Comparison of ENCODE assay signal across 30 mouse cellular contexts in the genomic region with DNA sequence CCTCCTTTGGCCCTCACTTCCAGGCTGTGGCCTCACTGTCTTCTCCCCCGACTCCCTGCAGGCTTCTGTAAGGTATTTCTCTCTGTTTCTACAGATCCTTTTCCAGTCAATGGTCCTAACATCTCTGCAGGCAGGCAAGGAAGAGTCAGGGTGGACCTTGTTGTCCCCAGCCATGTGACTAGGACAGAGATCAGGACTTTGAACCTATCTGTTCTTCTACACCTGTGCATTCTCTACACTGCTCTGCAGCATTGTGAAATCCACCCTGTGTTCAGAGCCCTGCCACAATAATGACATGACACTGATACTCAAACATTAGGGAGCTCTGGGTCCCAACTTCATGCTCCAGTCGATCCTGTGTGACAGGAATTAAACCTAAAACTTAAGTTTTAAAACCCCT. TPM values are rescaled to one million over a fixed set of nuclear protein-coding genes. Genes with fewer than 3 reads are reported as not detected.
DNase-seq lines count a peak whose midpoint lies in the region; ATAC-seq and TF ChIP-seq lines count a peak whose summit lies in the region.
"Had no signal": no experiment of that assay in that cellular context is flagged by ENCODE, and none has a peak within 500 bp of the region (broad histone marks: within the 10 kb centered on the region; RNA-seq: fewer than 3 reads in every experiment).

No protein-coding gene starts in this region.

- TF ChIP-seq CTCF in kidney, adult 2 months (conservative IDR thresholded peaks at IDR 0.05; ENCODE audit: insufficient read depth, insufficient read length, low read depth, low read length) = no peak
- TF ChIP-seq CTCF in liver, adult 2 months (IDR thresholded peaks at IDR 0.05; ENCODE audit: low read depth, low read length) = no peak
- TF ChIP-seq CTCF in intestine, postnatal 0 days (IDR thresholded peaks at IDR 0.05; ENCODE audit: low read depth) = no peak

- 52% methylated on average over 2 of the region's 2 CpGs for WGBS in kidney, adult 2 months
- 54% methylated on average over 2 of the region's 2 CpGs for WGBS in kidney, embryonic 16.5 days
- 32% methylated on average over 2 of the region's 2 CpGs for WGBS in liver, adult 2 months
- WGBS in intestine, postnatal 0 days = 49% methylated on average over 2 of the region's 2 CpGs
- 44% methylated on average over 2 of the region's 2 CpGs for WGBS in liver, embryonic 16.5 days (ENCODE audit: insufficient replicate concordance)

- no peaks in the 10 kb centered on the region; the same call in 1 of the 2 replicates for H3K36me3 ChIP-seq in kidney, adult 2 months (ENCODE audit: control insufficient read depth, insufficient read depth, low read length)
- H3K36me3 ChIP-seq in kidney, embryonic 16.5 days (ENCODE audit: insufficient read depth, low read length) = no peaks in the 10 kb centered on the region
- H3K36me3 ChIP-seq in liver, adult 2 months (ENCODE audit: control insufficient read depth, insufficient read depth, low read length) = peaks cover 5% of the 10 kb centered on the region; the same call in 1 of the 2 replicates
- H3K36me3 ChIP-seq in intestine, postnatal 0 days (ENCODE audit: control insufficient read depth, insufficient read depth) = no peaks in the 10 kb centered on the region
- H3K36me3 ChIP-seq in liver, embryonic 16.5 days (ENCODE audit: control insufficient read depth, insufficient read depth) = no peaks in the 10 kb centered on the region
- H3K36me3 ChIP-seq: limb, embryonic 12.5 days; midbrain, embryonic 13.5 days had no signal

- H3K4me2 ChIP-seq in kidney, embryonic 16.5 days (replicated peaks; ENCODE audit: low read depth, low read length) = no peak overlapping the region
- no peak overlapping the region for H3K4me2 ChIP-seq in intestine, postnatal 0 days (replicated peaks; ENCODE audit: low read depth)
- no peak overlapping the region for H3K4me2 ChIP-seq in liver, embryonic 16.5 days (ENCODE audit: low read depth, low read length)
- H3K4me2 ChIP-seq: forebrain, embryonic 13.5 days; limb, embryonic 12.5 days; midbrain, embryonic 13.5 days had no signal

- DNase-seq in kidney, adult 2 months = peak; percentile 57
- peak; percentile 98 for DNase-seq in liver, adult 2 months (ENCODE audit: extremely low read depth, low read depth, low spot score)
- DNase-seq in liver = no peak
- DNase-seq in right cerebral cortex, adult 18-20 months = no peak
- DNase-seq: adrenal gland, postnatal 14 days; cerebellum, adult 11 months; cerebellum, adult 9-10 months; cerebellum, postnatal 36 days; gastrocnemius, postnatal 14 days; lung, adult 2 months; retina, postnatal 1 day; spleen, adult 18-20 months; thymus, adult 2 months; thymus, postnatal 4 days had no signal

- no peak; the same call in 1 of the 2 replicates for ATAC-seq in kidney, embryonic 16.5 days (ENCODE audit: low FRiP score, low TSS enrichment)
- ATAC-seq in intestine, postnatal 0 days = peak; percentile 86
- ATAC-seq in liver, embryonic 16.5 days (ENCODE audit: low read depth) = peak; percentile 88
- ATAC-seq in monocyte, adult 5-6 weeks (replicated peaks; ENCODE audit: insufficient number of reproducible peaks, low FRiP score, low TSS enrichment, poor library complexity, severe bottlenecking) = no peak
- ATAC-seq: CD4-positive, CD25-positive, alpha-beta regulatory T cell, adult 4 months; forebrain, embryonic 13.5 days; hindbrain, embryonic 16.5 days; midbrain, embryonic 13.5 days had no signal

- no peak overlapping the region for H3K27ac ChIP-seq in kidney, adult 2 months (ENCODE audit: insufficient read depth, low read depth, low read length)
- no peak overlapping the region for H3K27ac ChIP-seq in kidney, embryonic 16.5 days (ENCODE audit: low read length)
- peak overlapping the region; percentile 80 for H3K27ac ChIP-seq in liver, adult 2 months (replicated peaks; ENCODE audit: insufficient read depth, low read depth, low read length)
- H3K27ac ChIP-seq in intestine, postnatal 0 days (ENCODE audit: low read depth, low read length) = peak overlapping the region; percentile 54; the same call in 1 of the 2 replicates
- H3K27ac ChIP-seq in liver, embryonic 16.5 days (ENCODE audit: low read length) = peak overlapping the region; percentile 60
- H3K27ac ChIP-seq: forebrain, embryonic 13.5 days; limb, embryonic 12.5 days; macrophage; midbrain, embryonic 13.5 days had no signal

- no peaks in the 10 kb centered on the region for H3K79me2 ChIP-seq in liver, adult 2 months (ENCODE audit: control insufficient read depth, insufficient read depth, low read length)

- no peak overlapping the region for H3K4me3 ChIP-seq in kidney, adult 2 months (ENCODE audit: insufficient read depth, low read depth, low read length)
- H3K4me3 ChIP-seq in kidney, embryonic 16.5 days (ENCODE audit: low read length) = no peak overlapping the region
- H3K4me3 ChIP-seq in liver, adult 2 months (ENCODE audit: insufficient read depth, low read depth, low read length) = no peak overlapping the region
- no peak overlapping the region for H3K4me3 ChIP-seq in intestine, postnatal 0 days (ENCODE audit: low read depth, low read length)
- H3K4me3 ChIP-seq in liver, embryonic 16.5 days (ENCODE audit: low read depth, low read length) = no peak overlapping the region
- H3K4me3 ChIP-seq: forebrain, embryonic 13.5 days; limb, embryonic 12.5 days; midbrain, embryonic 13.5 days had no signal

- H3K9me3 ChIP-seq in kidney, embryonic 16.5 days (ENCODE audit: low read length) = no peaks in the 10 kb centered on the region
- no peaks in the 10 kb centered on the region for H3K9me3 ChIP-seq in intestine, postnatal 0 days (ENCODE audit: control insufficient read depth)
- H3K9me3 ChIP-seq in liver, embryonic 16.5 days (replicated peaks; ENCODE audit: control insufficient read depth, low read length) = no peaks in the 10 kb centered on the region
- H3K9me3 ChIP-seq: forebrain, embryonic 13.5 days; limb, embryonic 12.5 days; midbrain, embryonic 13.5 days had no signal

- H3K27me3 ChIP-seq in kidney, adult 2 months (replicated peaks; ENCODE audit: control insufficient read depth, insufficient read depth, low read length) = no peaks in the 10 kb centered on the region
- H3K27me3 ChIP-seq in kidney, embryonic 16.5 days (ENCODE audit: insufficient read depth, low read length) = no peaks in the 10 kb centered on the region
- no peaks in the 10 kb centered on the region for H3K27me3 ChIP-seq in liver, adult 2 months (ENCODE audit: control insufficient read depth, insufficient read depth, low read length)
- H3K27me3 ChIP-seq in intestine, postnatal 0 days (replicated peaks; ENCODE audit: control insufficient read depth, insufficient read depth, low read length) = no peaks in the 10 kb centered on the region
- no peaks in the 10 kb centered on the region for H3K27me3 ChIP-seq in liver, embryonic 16.5 days (ENCODE audit: control insufficient read depth, insufficient read depth, low read depth, low read length)
- H3K27me3 ChIP-seq: forebrain, embryonic 13.5 days; limb, embryonic 12.5 days; midbrain, embryonic 13.5 days had no signal

- H3K4me1 ChIP-seq in kidney, adult 2 months (ENCODE audit: control insufficient read depth, insufficient read depth, low read length) = no peaks in the 10 kb centered on the region
- no peaks in the 10 kb centered on the region for H3K4me1 ChIP-seq in kidney, embryonic 16.5 days (ENCODE audit: insufficient read depth, low read length)
- H3K4me1 ChIP-seq in liver, adult 2 months (ENCODE audit: control insufficient read depth, insufficient read depth, low read length) = peaks cover 18% of the 10 kb centered on the region
- no peaks in the 10 kb centered on the region for H3K4me1 ChIP-seq in intestine, postnatal 0 days (replicated peaks; ENCODE audit: control insufficient read depth, insufficient read depth, low read length)
- no peaks in the 10 kb centered on the region; the same call in 1 of the 2 replicates for H3K4me1 ChIP-seq in liver, embryonic 16.5 days (ENCODE audit: control insufficient read depth, low read depth, low read length)
- H3K4me1 ChIP-seq: forebrain, embryonic 13.5 days; limb, embryonic 12.5 days; midbrain, embryonic 13.5 days had no signal

- TF ChIP-seq POLR2A in kidney, adult 2 months (IDR thresholded peaks at IDR 0.05; ENCODE audit: low read depth, low read length) = no peak
- no peak for TF ChIP-seq POLR2A in liver, adult 2 months (IDR thresholded peaks at IDR 0.05; ENCODE audit: extremely low read depth, insufficient read depth, low read length)

- no peak overlapping the region for H3K9ac ChIP-seq in kidney, embryonic 16.5 days (replicated peaks; ENCODE audit: low read length)
- H3K9ac ChIP-seq in liver, adult 2 months (ENCODE audit: low read depth, low read length) = no peak overlapping the region
- H3K9ac ChIP-seq in intestine, postnatal 0 days (ENCODE audit: low read depth, low read length) = no peak overlapping the region
- H3K9ac ChIP-seq in liver, embryonic 16.5 days (ENCODE audit: low read depth, low read length) = no peak overlapping the region
- H3K9ac ChIP-seq: forebrain, embryonic 13.5 days; limb, embryonic 12.5 days; midbrain, embryonic 13.5 days had no signal

RNA-seq across cellular contexts. Expression of a gene that starts 12.2 kb away (rescaled TPM):
- 1,106 and 1,181 TPM in 2 replicates for polyA plus RNA-seq in kidney, adult 2 months (2012; rRNA removed)
- 111 and 141 TPM in 2 replicates for polyA plus RNA-seq in kidney, embryonic 16.5 days (2015; fragmentation: Nextera tagmentation; extraction: Ambion mirVana)
- 216 and 373 TPM in 2 replicates for total RNA-seq in liver, adult 2 months (2014; rRNA removed)
- 298 and 325 TPM in 2 replicates for polyA plus RNA-seq in liver, adult 2 months (2012; rRNA removed)
- polyA plus RNA-seq in intestine, postnatal 0 days (2015; fragmentation: Nextera tagmentation; extraction: Ambion mirVana) = 121 and 131 TPM in 2 replicates
- 472 and 497 TPM in 2 replicates for polyA plus RNA-seq in liver, embryonic 16.5 days (2015; fragmentation: Nextera tagmentation; extraction: Ambion mirVana)
- not detected in 3 replicates for total RNA-seq in monocyte, adult 5-6 weeks (2017)
- total RNA-seq: gastrocnemius, postnatal 14 days; granulocyte monocyte progenitor cell, adult 5-6 weeks; heart, postnatal 10 days; hematopoietic stem cell, adult 5-6 weeks; layer of hippocampus, adult 18-20 months; left cerebral cortex, postnatal 14 days; megakaryocyte-erythroid progenitor cell, adult 5-6 weeks had no signal
- polyA plus RNA-seq: CD4-positive, CD25-positive, alpha-beta regulatory T cell, adult 4 months; forebrain, embryonic 13.5 days; limb, embryonic 12.5 days; macrophage had no signal

Comparison
In these comparisons a context has a peak if more than half of its experiments do, and no peak if none do; other contexts are left out.
1. DNase-seq: peak in kidney, adult 2 months (single experiment) and liver, adult 2 months (single experiment); none in liver (single experiment) and right cerebral cortex, adult 18-20 months (single experiment).
2. H3K27ac ChIP-seq: peak in liver, adult 2 months (single experiment), intestine, postnatal 0 days (single experiment) and liver, embryonic 16.5 days (single experiment); none in kidney, adult 2 months (single experiment) and kidney, embryonic 16.5 days (single experiment).
3. ATAC-seq: peak in intestine, postnatal 0 days (single experiment) and liver, embryonic 16.5 days (single experiment); none in kidney, embryonic 16.5 days (single experiment) and monocyte, adult 5-6 weeks (single experiment).